In the genomic region with DNA sequence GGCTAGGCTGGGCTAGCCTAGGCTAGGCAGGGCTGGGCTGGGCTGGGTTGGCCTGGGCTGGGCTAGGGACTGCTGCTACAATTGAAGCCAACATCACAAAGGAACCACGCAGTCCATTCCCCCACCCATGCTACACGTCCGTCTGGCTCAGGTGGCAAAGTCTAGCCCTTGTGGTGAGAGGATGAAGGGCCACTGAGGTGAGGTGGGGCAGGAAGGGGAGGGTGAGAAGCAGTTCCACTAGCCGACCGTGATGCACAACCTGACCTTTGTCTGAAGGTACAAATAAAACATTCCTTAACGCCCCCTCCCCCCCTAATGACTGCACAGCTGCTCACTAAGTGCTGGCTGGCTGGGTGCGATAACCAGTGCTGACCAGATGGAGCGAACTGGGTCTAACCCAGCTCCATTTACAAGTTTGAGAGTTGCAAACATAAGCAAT, we compare ENCODE assay signal across 11 mouse cellular contexts. TPM values are rescaled to one million over a fixed set of nuclear protein-coding genes. Genes with fewer than 3 reads are reported as not detected.
DNase-seq lines count a peak whose midpoint lies in the region; ATAC-seq and TF ChIP-seq lines count a peak whose summit lies in the region.
"Had no signal": no experiment of that assay in that cellular context is flagged by ENCODE, and none has a peak within 500 bp of the region (broad histone marks: within the 10 kb centered on the region; RNA-seq: fewer than 3 reads in every experiment).

No protein-coding gene starts in this region.

- no peak overlapping the region for H3K9ac ChIP-seq in lung, embryonic 14.5 days
- H3K9ac ChIP-seq in intestine, embryonic 14.5 days (ENCODE audit: low read length), result no peak overlapping the region
- no peak overlapping the region for H3K9ac ChIP-seq in limb, embryonic 11.5 days (ENCODE audit: low read length)

- peak; percentile 35 for ATAC-seq in lung, embryonic 14.5 days (ENCODE audit: insufficient read depth)
- ATAC-seq in intestine, embryonic 14.5 days (replicated peaks; ENCODE audit: low FRiP score, low TSS enrichment, low read depth), result peak; percentile 40; the same call in 1 of the 2 replicates
- peak; percentile 51; the same call in 1 of the 2 replicates for ATAC-seq in limb, embryonic 11.5 days (ENCODE audit: insufficient number of reproducible peaks, low FRiP score, low TSS enrichment, low read depth)
- ATAC-seq: inflammation-experienced regulatory T-cells, adult 6 months had no signal

- DNase-seq in lung, embryonic 14.5 days, result peak; percentile 51
- no peak for DNase-seq in lung, postnatal 36 days
- peak; percentile 98 for DNase-seq in ZHBTc4 (ENCODE audit: low read depth, low spot score)
- DNase-seq in intestine, embryonic 14.5 days (ENCODE audit: low spot score), result no peak
- DNase-seq in limb, embryonic 11.5 days (ENCODE audit: low spot score), result peak; percentile 52
- DNase-seq in right cerebral cortex, postnatal 4 days, result no peak
- DNase-seq in testis, postnatal 14 days (ENCODE audit: low spot score), result no peak
- DNase-seq: heart, postnatal 10 days had no signal

- 32% methylated on average over 8 of the region's 8 CpGs for WGBS in lung, embryonic 14.5 days
- WGBS in intestine, embryonic 14.5 days, result 36% methylated on average over 8 of the region's 8 CpGs
- WGBS in limb, embryonic 11.5 days, result 38% methylated on average over 8 of the region's 8 CpGs

- TF ChIP-seq CTCF in lung, embryonic 14.5 days (IDR thresholded peaks at IDR 0.05; ENCODE audit: low read depth), result 0 out of 2 replicates have a peak, but pooled peaks have one; percentile 3

- H3K27me3 ChIP-seq in lung, embryonic 14.5 days (ENCODE audit: insufficient read depth, low read length), result no peaks in the 10 kb centered on the region
- no peaks in the 10 kb centered on the region for H3K27me3 ChIP-seq in intestine, embryonic 14.5 days (replicated peaks; ENCODE audit: control insufficient read depth, insufficient read depth, low read length)
- H3K27me3 ChIP-seq in limb, embryonic 11.5 days (ENCODE audit: control insufficient read depth, insufficient read depth, low read length), result no peaks in the 10 kb centered on the region

- no peaks in the 10 kb centered on the region for H3K36me3 ChIP-seq in lung, embryonic 14.5 days (ENCODE audit: insufficient read depth)
- no peaks in the 10 kb centered on the region for H3K36me3 ChIP-seq in intestine, embryonic 14.5 days (ENCODE audit: control insufficient read depth, insufficient read depth, low read length)
- no peaks in the 10 kb centered on the region for H3K36me3 ChIP-seq in limb, embryonic 11.5 days (ENCODE audit: control insufficient read depth, insufficient read depth, low read length)
- H3K36me3 ChIP-seq: forebrain, embryonic 10.5 days had no signal

- 0 out of 2 replicates have a peak, but pooled peaks cover 6% of the 10 kb centered on the region for H3K4me1 ChIP-seq in lung, embryonic 14.5 days (ENCODE audit: insufficient read depth)
- H3K4me1 ChIP-seq in intestine, embryonic 14.5 days (replicated peaks; ENCODE audit: control insufficient read depth, insufficient read depth, low read length), result peaks cover 9% of the 10 kb centered on the region; the same call in 1 of the 2 replicates
- H3K4me1 ChIP-seq in limb, embryonic 11.5 days (ENCODE audit: control insufficient read depth, insufficient read depth, low read length), result peaks cover 9% of the 10 kb centered on the region

- H3K27ac ChIP-seq in lung, embryonic 14.5 days (ENCODE audit: low read depth), result no peak overlapping the region
- H3K27ac ChIP-seq in intestine, embryonic 14.5 days (ENCODE audit: low read depth), result no peak overlapping the region; the same call in 1 of the 2 replicates
- H3K27ac ChIP-seq in limb, embryonic 11.5 days (replicated peaks; ENCODE audit: low read depth, low read length), result 0 out of 2 replicates have a peak overlapping the region, but pooled peaks have one; percentile 42
- H3K27ac ChIP-seq: forebrain, embryonic 10.5 days had no signal

- no peak overlapping the region for H3K4me3 ChIP-seq in lung, embryonic 14.5 days (ENCODE audit: low read depth, low read length)
- H3K4me3 ChIP-seq in intestine, embryonic 14.5 days (ENCODE audit: low read depth, low read length), result no peak overlapping the region
- H3K4me3 ChIP-seq in limb, embryonic 11.5 days (ENCODE audit: low read depth, low read length), result no peak overlapping the region
- H3K4me3 ChIP-seq: forebrain, embryonic 10.5 days had no signal

- no peaks in the 10 kb centered on the region for H3K9me3 ChIP-seq in lung, embryonic 14.5 days (ENCODE audit: low read depth, low read length)
- no peaks in the 10 kb centered on the region for H3K9me3 ChIP-seq in intestine, embryonic 14.5 days (ENCODE audit: control insufficient read depth, low read length)
- no peaks in the 10 kb centered on the region for H3K9me3 ChIP-seq in limb, embryonic 11.5 days (ENCODE audit: control insufficient read depth, low read length)
- H3K9me3 ChIP-seq: forebrain, embryonic 10.5 days had no signal

- H3K4me2 ChIP-seq in lung, embryonic 14.5 days, result no peak overlapping the region
- no peak overlapping the region for H3K4me2 ChIP-seq in intestine, embryonic 14.5 days (ENCODE audit: low read length)
- H3K4me2 ChIP-seq in limb, embryonic 11.5 days (ENCODE audit: low read depth, severe bottlenecking), result no peak overlapping the region
- H3K4me2 ChIP-seq: liver, embryonic 11.5 days had no signal

RNA-seq across cellular contexts. Expression of gene I0C0044D17Rik, which starts 22.1 kb away (rescaled TPM):
- not detected in 2 replicates for polyA plus RNA-seq in lung, embryonic 14.5 days (2014; fragmentation: Nextera tagmentation; extraction: Ambion mirVana)
- polyA plus RNA-seq in intestine, embryonic 14.5 days (2014; fragmentation: Nextera tagmentation; extraction: Ambion mirVana), result not detected in 2 replicates
- polyA plus RNA-seq in limb, embryonic 11.5 days (2014; fragmentation: Nextera tagmentation; extraction: Ambion mirVana), result not detected in 2 replicates
- polyA plus RNA-seq: forebrain, embryonic 10.5 days; inflammation-experienced regulatory T-cells, adult 6 months; liver, embryonic 11.5 days had no signal

RNA-seq across cellular contexts. Expression of gene Kank4, which starts 28.4 kb away (rescaled TPM):
- 5.9 and 6.7 TPM in 2 replicates for polyA plus RNA-seq in lung, embryonic 14.5 days (2014; fragmentation: Nextera tagmentation; extraction: Ambion mirVana)
- polyA plus RNA-seq in intestine, embryonic 14.5 days (2014; fragmentation: Nextera tagmentation; extraction: Ambion mirVana), result 2.9 and 3.3 TPM in 2 replicates
- polyA plus RNA-seq in limb, embryonic 11.5 days (2014; fragmentation: Nextera tagmentation; extraction: Ambion mirVana), result 3.0 and 3.6 TPM in 2 replicates
- polyA plus RNA-seq: inflammation-experienced regulatory T-cells, adult 6 months had no signal

Comparison
In these comparisons a context has a peak if more than half of its experiments do, and no peak if none do; other contexts are left out.
1. DNase-seq: peak in lung, embryonic 14.5 days (single experiment), ZHBTc4 (single experiment) and limb, embryonic 11.5 days (single experiment); none in lung, postnatal 36 days (single experiment), intestine, embryonic 14.5 days (single experiment), right cerebral cortex, postnatal 4 days (single experiment) and testis, postnatal 14 days (single experiment).
2. Peak in every context shown above with its lines, with median percentiles within 50 percentile points of each other: ATAC-seq.